Mouse (Mus musculus): ENCODE measurements around the gene Amotl2. TPM values are rescaled to one million over a fixed set of nuclear protein-coding genes. Genes with fewer than 3 reads are reported as not detected.

Gene Amotl2
- polyA plus RNA-seq, 1 experiment from 2014 or later, result 77.7 TPM

GRCm38 (mm10) chr9:102715506-102715900, 969 bp upstream of the Amotl2 start:
- Histone ChIP-seq H3K27me3 (ENCODE audit: control insufficient read depth, insufficient read depth, low read length) (no peaks in the 10 kb centered on the region), H3K4me3 (replicated peaks; ENCODE audit: low read depth, low read length) (no peak overlapping the region), H3K9ac (replicated peaks; ENCODE audit: low read length) (no peak overlapping the region), H3K9me3 (ENCODE audit: control insufficient read depth, low read length) (no peaks in the 10 kb centered on the region), H3K4me1 (ENCODE audit: control insufficient read depth, insufficient read depth, low read length) (peaks cover 23% of the 10 kb centered on the region), H3K4me2 (ENCODE audit: low read length) (no peak overlapping the region), H3K36me3 (ENCODE audit: control insufficient read depth, insufficient read depth, low read length) (peaks cover 8% of the 10 kb centered on the region), H3K27ac (replicated peaks; ENCODE audit: low read depth, low read length) (no peak overlapping the region)
- DNase-seq (no peak), ATAC-seq (ENCODE audit: low FRiP score, low TSS enrichment) (no peak)
- 60% methylated on average over 2 of the region's 2 CpGs for WGBS

GRCm38 (mm10) chr9:102717164-102717885, 853 bp downstream of the Amotl2 start:
- H3K4me1 ChIP-seq (ENCODE audit: control insufficient read depth, insufficient read depth, low read length), result peaks cover 41% of the 10 kb centered on the region
- peaks cover 26% of the 10 kb centered on the region for H3K36me3 ChIP-seq (ENCODE audit: control insufficient read depth, insufficient read depth, low read length)
- peak overlapping the region; percentile 70 for H3K4me2 ChIP-seq (ENCODE audit: low read length)
- peak overlapping the region; percentile 98 for H3K27ac ChIP-seq (replicated peaks; ENCODE audit: low read depth, low read length)
- DNase-seq (peak; percentile 94), ATAC-seq (ENCODE audit: low FRiP score, low TSS enrichment) (peak; percentile 86)
- H3K27me3 ChIP-seq (ENCODE audit: control insufficient read depth, insufficient read depth, low read length), result no peaks in the 10 kb centered on the region
- no peaks in the 10 kb centered on the region for H3K9me3 ChIP-seq (ENCODE audit: control insufficient read depth, low read length)
- H3K9ac ChIP-seq (replicated peaks; ENCODE audit: low read length), result peak overlapping the region; percentile 99
- WGBS, result under 1% methylated on average over 49 of the region's 50 CpGs
- H3K4me3 ChIP-seq (replicated peaks; ENCODE audit: low read depth, low read length), result peak overlapping the region; percentile 90

- WGBS, result under 1% methylated on average over 52 of the region's 52 CpGs
- Histone ChIP-seq H3K9me3 (ENCODE audit: control insufficient read depth, low read length) (no peaks in the 10 kb centered on the region), H3K27me3 (ENCODE audit: control insufficient read depth, insufficient read depth, low read length) (no peaks in the 10 kb centered on the region), H3K4me2 (ENCODE audit: low read length) (peak overlapping the region; percentile 70), H3K9ac (replicated peaks; ENCODE audit: low read length) (peak overlapping the region; percentile 99), H3K36me3 (ENCODE audit: control insufficient read depth, insufficient read depth, low read length) (peaks cover 34% of the 10 kb centered on the region), H3K4me3 (replicated peaks; ENCODE audit: low read depth, low read length) (peak overlapping the region; percentile 90), H3K4me1 (ENCODE audit: control insufficient read depth, insufficient read depth, low read length) (peaks cover 49% of the 10 kb centered on the region), H3K27ac (replicated peaks; ENCODE audit: low read depth, low read length) (peak overlapping the region; percentile 98)
- ATAC-seq (ENCODE audit: low FRiP score, low TSS enrichment) (peak; percentile 42), DNase-seq (peak; percentile 93)
Measured at GRCm38 (mm10) chr9:102717886-102718643, 1.6 kb downstream of the Amotl2 start.

- peak overlapping the region; percentile 99 for H3K9ac ChIP-seq (replicated peaks; ENCODE audit: low read length)
- H3K4me1 ChIP-seq (ENCODE audit: control insufficient read depth, insufficient read depth, low read length), result peaks cover 54% of the 10 kb centered on the region
- no peaks in the 10 kb centered on the region for H3K27me3 ChIP-seq (ENCODE audit: control insufficient read depth, insufficient read depth, low read length)
- ATAC-seq (ENCODE audit: low FRiP score, low TSS enrichment) (no peak), DNase-seq (peak; percentile 72)
- H3K9me3 ChIP-seq (ENCODE audit: control insufficient read depth, low read length), result no peaks in the 10 kb centered on the region
- under 1% methylated on average over 21 of the region's 21 CpGs for WGBS
- H3K4me2 ChIP-seq (ENCODE audit: low read length), result peak overlapping the region; percentile 70
- peak overlapping the region; percentile 98 for H3K27ac ChIP-seq (replicated peaks; ENCODE audit: low read depth, low read length)
- H3K4me3 ChIP-seq (replicated peaks; ENCODE audit: low read depth, low read length), result peak overlapping the region; percentile 90
- H3K36me3 ChIP-seq (ENCODE audit: control insufficient read depth, insufficient read depth, low read length), result peaks cover 40% of the 10 kb centered on the region
Measured at GRCm38 (mm10) chr9:102718676-102719075, 2.2 kb downstream of the Amotl2 start.

- H3K27me3 ChIP-seq (ENCODE audit: control insufficient read depth, insufficient read depth, low read length), result no peaks in the 10 kb centered on the region
- DNase-seq, result no peak
- peak overlapping the region; percentile 90 for H3K4me3 ChIP-seq (replicated peaks; ENCODE audit: low read depth, low read length)
- peaks cover 56% of the 10 kb centered on the region for H3K4me1 ChIP-seq (ENCODE audit: control insufficient read depth, insufficient read depth, low read length)
- peak overlapping the region; percentile 99 for H3K9ac ChIP-seq (replicated peaks; ENCODE audit: low read length)
- ATAC-seq (ENCODE audit: low FRiP score, low TSS enrichment), result no peak
- no peaks in the 10 kb centered on the region for H3K9me3 ChIP-seq (ENCODE audit: control insufficient read depth, low read length)
- H3K27ac ChIP-seq (replicated peaks; ENCODE audit: low read depth, low read length), result peak overlapping the region; percentile 98
- H3K36me3 ChIP-seq (ENCODE audit: control insufficient read depth, insufficient read depth, low read length), result peaks cover 44% of the 10 kb centered on the region
- 0% methylated on average over 4 of the region's 4 CpGs for WGBS
- peak overlapping the region; percentile 70 for H3K4me2 ChIP-seq (ENCODE audit: low read length)
Measured at GRCm38 (mm10) chr9:102719085-102719484, 2.6 kb downstream of the Amotl2 start.

- Histone ChIP-seq H3K9me3 (ENCODE audit: control insufficient read depth, low read length) (no peaks in the 10 kb centered on the region), H3K4me3 (replicated peaks; ENCODE audit: low read depth, low read length) (peak overlapping the region; percentile 90), H3K36me3 (ENCODE audit: control insufficient read depth, insufficient read depth, low read length) (peaks cover 53% of the 10 kb centered on the region), H3K27ac (replicated peaks; ENCODE audit: low read depth, low read length) (peak overlapping the region; percentile 98), H3K9ac (replicated peaks; ENCODE audit: low read length) (peak overlapping the region; percentile 99), H3K27me3 (ENCODE audit: control insufficient read depth, insufficient read depth, low read length) (no peaks in the 10 kb centered on the region), H3K4me1 (ENCODE audit: control insufficient read depth, insufficient read depth, low read length) (peaks cover 62% of the 10 kb centered on the region), H3K4me2 (ENCODE audit: low read length) (peak overlapping the region; percentile 70)
- ATAC-seq (ENCODE audit: low FRiP score, low TSS enrichment) (no peak), DNase-seq (no peak)
- WGBS, result 49% methylated on average over 17 of the region's 17 CpGs
Measured at GRCm38 (mm10) chr9:102719936-102720566, 3.6 kb downstream of the Amotl2 start.

GRCm38 (mm10) chr9:102720567-102721167, 4.2 kb downstream of the Amotl2 start:
- H3K4me1 ChIP-seq (ENCODE audit: control insufficient read depth, insufficient read depth, low read length), result peaks cover 63% of the 10 kb centered on the region
- peaks cover 60% of the 10 kb centered on the region for H3K36me3 ChIP-seq (ENCODE audit: control insufficient read depth, insufficient read depth, low read length)
- ATAC-seq (ENCODE audit: low FRiP score, low TSS enrichment) (no peak), DNase-seq (no peak)
- peak overlapping the region; percentile 99 for H3K9ac ChIP-seq (replicated peaks; ENCODE audit: low read length)
- WGBS, result 56% methylated on average over 18 of the region's 18 CpGs
- H3K4me3 ChIP-seq (replicated peaks; ENCODE audit: low read depth, low read length), result peak overlapping the region; percentile 90
- peak overlapping the region; percentile 98 for H3K27ac ChIP-seq (replicated peaks; ENCODE audit: low read depth, low read length)
- no peaks in the 10 kb centered on the region for H3K27me3 ChIP-seq (ENCODE audit: control insufficient read depth, insufficient read depth, low read length)
- H3K9me3 ChIP-seq (ENCODE audit: control insufficient read depth, low read length), result no peaks in the 10 kb centered on the region
- H3K4me2 ChIP-seq (ENCODE audit: low read length), result peak overlapping the region; percentile 70

GRCm38 (mm10) chr9:102721406-102721978, 5.0 kb downstream of the Amotl2 start:
- H3K9ac ChIP-seq (replicated peaks; ENCODE audit: low read length), result peak overlapping the region; percentile 99
- peak overlapping the region; percentile 90 for H3K4me3 ChIP-seq (replicated peaks; ENCODE audit: low read depth, low read length)
- H3K4me2 ChIP-seq (ENCODE audit: low read length), result peak overlapping the region; percentile 70
- H3K27me3 ChIP-seq (ENCODE audit: control insufficient read depth, insufficient read depth, low read length), result no peaks in the 10 kb centered on the region
- WGBS, result 49% methylated on average over 3 of the region's 3 CpGs
- DNase-seq (no peak), ATAC-seq (ENCODE audit: low FRiP score, low TSS enrichment) (no peak)
- peaks cover 70% of the 10 kb centered on the region for H3K4me1 ChIP-seq (ENCODE audit: control insufficient read depth, insufficient read depth, low read length)
- H3K9me3 ChIP-seq (ENCODE audit: control insufficient read depth, low read length), result no peaks in the 10 kb centered on the region
- peaks cover 68% of the 10 kb centered on the region for H3K36me3 ChIP-seq (ENCODE audit: control insufficient read depth, insufficient read depth, low read length)
- 0 out of 2 replicates have a peak overlapping the region, but pooled peaks have one; percentile 15 for H3K27ac ChIP-seq (replicated peaks; ENCODE audit: low read depth, low read length)
